Mouse (Mus musculus): ENCODE results near the gene Atg4d.

GRCm38 (mm10) chr9:21272391-21272790, 7.3 kb downstream of the Atg4d start:
- TF ChIP-seq HCFC1 (IDR thresholded peaks at IDR 0.05; ENCODE audit: borderline replicate concordance, insufficient read depth, low read length) (no peak), CHD2 (IDR thresholded peaks at IDR 0.05; ENCODE audit: low read depth, low read length) (no peak), ZNF384 (IDR thresholded peaks at IDR 0.05; ENCODE audit: low read depth, low read length) (no peak), ZC3H11A (IDR thresholded peaks at IDR 0.05; ENCODE audit: borderline replicate concordance, low read depth, low read length) (no peak)

Data from ES-E14 (cell line).